Mouse (Mus musculus) activated CD4-positive, CD25-positive, alpha-beta regulatory T cell (primary cell): ENCODE results near the gene Chmp1a. TPM values are rescaled to one million over a fixed set of nuclear protein-coding genes. Genes with fewer than 3 reads are reported as not detected.

ENCODE experiments used
- polyA plus RNA-seq, 2 experiments: library from polyadenylated mRNA; unstranded; fragments of 100-300 nt; shearing (Covaris generic); gene quantifications; one replicate each; pipeline ENCODE4 v1.2.1; 2017

Gene Chmp1a
- polyA plus RNA-seq: 100 to 1,000 TPM; 163 to 192 TPM

DNA sequence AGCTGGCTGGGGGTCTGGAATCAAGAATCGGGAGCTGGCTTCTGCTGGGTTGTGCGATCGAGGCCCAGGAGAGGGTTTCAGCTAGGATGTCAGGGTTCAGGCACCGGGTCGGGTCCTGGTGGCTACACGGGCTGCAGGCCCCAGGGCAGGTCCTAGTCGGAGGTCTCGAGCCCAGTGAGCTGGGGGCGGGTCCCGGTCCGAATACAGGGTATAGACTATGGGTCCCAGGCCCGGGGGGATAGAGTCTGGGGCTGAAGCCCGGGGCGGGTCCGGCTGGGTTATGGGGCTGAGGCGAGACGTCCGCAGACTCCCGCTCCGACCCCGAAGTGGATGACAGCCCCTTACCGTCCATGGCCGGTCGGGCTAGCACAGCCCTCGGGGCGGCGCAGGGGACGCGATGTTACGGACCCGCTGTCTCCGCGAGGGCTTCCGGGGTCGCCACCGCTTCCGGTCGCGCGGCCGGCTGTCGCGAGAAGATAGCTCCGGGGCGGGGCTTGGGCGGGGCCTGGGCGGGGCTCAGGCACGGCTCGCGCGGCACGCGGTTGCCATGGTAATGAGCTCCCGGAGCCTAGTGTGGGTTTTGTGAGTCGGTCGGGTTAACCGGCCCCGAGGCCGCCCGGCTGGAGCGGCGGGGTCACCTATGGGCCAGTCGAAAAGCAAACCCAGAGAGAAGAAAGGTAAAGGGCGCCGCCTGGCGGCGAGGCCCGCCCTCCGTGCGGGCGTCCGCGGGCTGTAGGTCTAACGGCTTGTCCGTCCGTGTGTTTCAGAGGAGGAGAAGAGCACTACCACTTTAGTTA, at the start of gene Chmp1a, which contains the start of gene Spata33:
Gene Chmp1a (minus strand): TSS at position 443 of the 797 bp plus-strand sequence.
Gene Spata33 (plus strand): TSS at position 512 of the 797 bp plus-strand sequence.

DNA sequence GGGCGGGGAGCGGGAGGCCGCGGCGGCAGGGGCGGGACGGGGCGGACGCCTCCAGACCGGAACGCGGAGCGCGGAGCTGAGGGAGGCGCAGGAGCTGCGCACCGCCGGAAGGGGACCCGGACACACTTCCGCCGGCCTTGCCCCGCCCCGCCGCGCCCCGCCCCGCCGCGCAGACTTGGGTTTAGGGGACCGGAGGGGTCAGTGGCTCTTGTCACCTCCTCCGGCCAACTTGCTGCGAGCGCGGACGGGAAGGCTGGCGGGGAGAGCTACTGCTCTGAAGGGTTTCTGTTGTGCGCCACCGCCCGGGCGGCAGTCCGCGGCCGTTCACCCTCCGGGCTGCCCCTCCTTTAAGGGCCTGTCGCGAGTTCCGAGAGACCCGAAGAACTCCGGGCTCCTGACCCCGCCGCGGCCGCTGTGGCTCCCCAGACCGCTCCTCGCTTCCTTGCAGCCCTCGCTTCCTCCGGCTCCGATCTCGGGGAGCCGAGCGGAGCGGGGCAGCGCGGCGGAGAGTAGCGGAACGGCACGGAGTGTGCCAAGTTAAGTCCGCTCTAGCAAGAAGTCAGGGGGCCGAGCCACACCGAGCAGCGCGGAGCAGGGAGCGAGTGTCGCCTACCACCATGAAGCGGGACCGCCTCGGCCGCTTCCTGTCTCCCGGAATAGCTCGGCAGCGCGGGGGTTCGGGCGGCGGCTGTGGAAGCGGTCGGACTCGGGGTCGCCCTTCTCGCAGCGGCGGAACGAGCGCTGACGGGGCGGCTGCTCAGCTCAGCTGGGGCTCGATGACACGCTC, 41.7 kb upstream of the Chmp1a start, which contains the start of the genes Zfp276 and Vps9d1:
Gene Zfp276 (plus strand): TSS at position 97 of the 787 bp plus-strand sequence.
Gene Vps9d1 (minus strand): TSS at position 250 of the 787 bp plus-strand sequence.

DNA sequence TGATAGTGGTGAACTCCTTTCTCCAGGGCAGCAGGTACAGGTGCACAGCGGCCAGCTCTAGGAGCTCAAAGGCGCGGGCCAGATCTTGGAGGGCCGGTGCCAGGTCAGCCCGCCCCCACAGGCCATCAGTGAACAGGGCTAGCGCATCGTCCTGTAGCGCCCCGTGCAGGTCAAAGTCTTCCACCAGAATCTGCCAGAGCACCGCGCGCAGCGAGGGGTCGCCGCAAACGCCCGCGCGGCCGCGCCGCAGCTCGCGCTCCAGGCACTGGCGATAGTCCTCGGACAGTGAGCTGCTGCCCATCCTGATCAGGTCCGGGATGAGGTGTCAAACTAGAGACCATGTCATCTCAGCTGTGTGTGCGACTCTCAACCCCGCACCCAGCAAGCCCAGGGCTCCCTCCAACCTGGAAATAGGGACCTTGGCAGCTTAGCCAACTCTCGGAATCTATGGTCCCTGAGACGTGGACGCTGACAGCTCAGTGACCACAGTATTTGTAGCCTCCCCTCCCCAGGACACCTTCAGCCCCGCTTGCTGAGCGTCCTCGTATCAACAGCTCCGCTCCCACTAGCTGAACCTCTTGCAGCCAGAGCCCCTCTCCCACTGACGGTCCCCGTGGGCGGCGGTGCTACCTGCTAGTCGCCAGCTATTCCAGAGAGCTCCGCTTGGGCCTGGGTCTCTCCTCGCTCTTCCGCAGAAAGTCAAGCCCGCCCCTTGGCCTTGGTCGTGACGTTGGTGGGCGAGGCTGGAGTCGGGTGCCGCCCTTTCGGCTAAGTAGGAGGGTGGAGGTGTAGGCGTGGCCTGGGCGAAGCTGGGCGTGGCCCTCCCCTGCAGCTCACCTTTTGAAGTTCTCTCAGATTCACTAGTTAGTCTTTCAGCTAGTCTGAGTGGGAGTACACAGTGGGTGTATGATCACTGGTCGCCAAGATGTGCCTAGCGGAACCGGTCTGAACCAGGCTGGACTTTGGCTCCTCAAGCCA, 23.2 kb upstream of the Chmp1a start, which contains the start of gene Spata2l:
Gene Spata2l (minus strand): TSS at position 714 of the 978 bp plus-strand sequence.

DNA sequence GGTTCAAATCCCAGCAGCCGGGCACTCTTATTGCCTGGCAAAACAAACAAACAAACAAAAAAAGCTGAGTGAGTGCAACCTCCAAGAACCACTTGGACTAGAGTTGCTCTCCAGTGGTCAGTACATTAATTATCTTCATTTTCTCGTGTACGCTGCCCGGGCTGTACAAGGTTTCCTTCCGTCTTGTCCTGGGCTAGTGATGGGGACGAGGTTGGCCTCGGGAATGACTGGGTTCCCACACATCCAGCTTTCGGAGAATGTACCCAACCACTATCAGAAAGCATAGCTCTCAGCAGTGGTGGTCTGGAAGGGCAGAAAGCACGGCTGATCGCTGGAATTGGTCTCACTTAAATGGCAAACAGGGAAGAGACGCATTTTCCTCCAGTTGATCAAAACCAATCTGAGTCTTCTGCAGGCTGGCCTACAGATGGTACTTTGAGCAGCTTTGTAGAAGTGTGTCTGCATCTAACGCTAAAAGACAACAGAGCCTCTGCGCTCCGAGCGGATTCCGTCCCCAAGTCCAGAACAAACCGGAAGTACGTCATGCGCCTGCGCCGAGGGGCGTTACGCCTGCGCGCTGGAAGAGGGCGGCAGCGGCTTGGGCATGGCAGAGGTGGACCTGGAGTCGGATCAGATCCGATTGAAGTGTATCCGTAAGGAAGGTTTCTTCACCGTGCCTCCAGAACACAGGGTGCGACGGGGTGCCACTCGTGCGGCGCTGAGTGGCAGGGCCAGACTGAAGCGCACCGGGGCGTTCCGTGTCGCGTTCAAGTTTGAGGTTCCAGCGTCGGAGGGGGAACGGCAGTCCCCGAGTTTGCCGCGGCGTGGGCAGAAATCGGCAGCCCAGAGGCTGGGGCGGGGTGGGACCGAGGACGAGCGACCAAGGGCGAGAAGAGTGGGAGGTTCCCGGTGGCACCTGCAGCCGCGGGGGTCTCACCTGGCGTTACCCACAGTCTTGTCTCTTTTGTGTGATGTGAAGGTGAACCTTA, 12.0 kb upstream of the Chmp1a start, which contains the start of gene Cdk10:
Gene Cdk10 (plus strand): TSS at position 565 of the 989 bp plus-strand sequence.

DNA sequence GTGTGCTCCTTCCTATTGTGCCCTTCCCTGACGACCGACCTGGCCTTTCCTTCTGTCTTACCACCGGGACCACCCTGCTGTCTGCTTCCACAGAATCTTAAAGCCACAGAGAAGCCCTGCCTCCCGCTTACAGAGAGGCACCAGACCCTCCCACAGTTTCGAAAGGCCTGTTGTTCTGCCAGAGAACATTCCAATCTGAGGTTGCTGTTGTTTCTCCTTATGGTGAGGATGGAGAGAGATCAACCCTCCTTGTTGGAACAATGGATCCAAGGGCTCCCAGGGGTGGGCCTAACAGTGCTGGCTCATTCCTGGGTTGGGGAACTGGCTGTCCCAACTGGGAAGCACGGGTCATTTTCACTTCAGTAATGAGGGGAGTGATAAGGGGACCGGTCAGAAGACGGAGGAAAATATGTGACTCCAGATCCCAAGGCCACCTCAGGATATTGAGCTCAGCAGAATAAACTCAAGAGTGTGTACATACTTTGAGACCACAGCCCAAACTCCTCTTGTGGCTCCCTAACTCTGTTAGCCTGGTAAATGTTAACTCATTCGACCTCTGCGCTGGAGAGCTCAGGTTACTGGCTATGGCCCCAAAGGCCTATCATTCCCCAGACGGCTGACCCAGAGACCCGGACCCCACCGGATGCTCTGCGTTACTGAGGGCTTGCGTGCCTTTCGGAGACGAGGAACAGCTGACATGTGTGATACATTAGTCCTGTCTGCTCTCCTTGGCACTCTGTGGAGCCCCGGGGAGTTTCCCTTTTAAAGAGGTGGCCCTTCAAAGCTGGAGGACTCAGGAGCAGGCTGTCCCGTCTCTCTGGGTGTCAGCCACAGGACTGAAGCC, 26.8 kb downstream of the Chmp1a start, which contains the start of gene Dpep1:
Gene Dpep1 (plus strand): TSS at position 677 of the 844 bp plus-strand sequence.

DNA sequence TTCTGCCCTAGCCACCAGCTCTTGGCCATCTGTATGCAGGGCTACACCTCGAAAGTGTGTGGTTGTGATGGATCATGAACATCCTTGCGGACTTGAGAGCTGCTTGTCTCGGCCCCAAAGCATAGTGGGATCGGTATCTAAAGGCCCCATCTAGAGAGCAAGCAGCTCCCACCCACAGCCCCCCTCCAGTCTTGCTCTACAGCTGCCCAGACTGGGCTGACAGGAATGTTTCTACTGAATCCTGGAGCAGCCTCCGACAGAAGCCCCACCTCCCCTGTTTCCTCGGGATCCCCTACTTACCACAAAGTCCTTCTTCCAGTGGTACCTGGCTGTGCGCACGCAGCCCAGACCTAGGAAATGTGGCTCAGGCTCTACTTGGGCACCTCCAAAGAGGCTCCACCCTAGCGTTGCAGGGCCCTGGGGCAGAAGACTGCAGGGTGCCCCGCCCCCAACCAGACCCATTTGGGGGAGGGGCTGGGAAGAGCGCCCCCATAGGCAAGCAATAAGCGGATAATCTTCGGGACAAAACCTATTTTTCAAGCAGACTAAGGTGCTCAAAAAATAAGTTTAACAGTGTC, 54.6 kb downstream of the Chmp1a start, which contains the start of gene Sult5a1:
Gene Sult5a1 (minus strand): TSS at position 428 of the 578 bp plus-strand sequence.

Other genes with a start within 250 kb of the Chmp1a start
- 100 to 1,000 TPM; 215 to 236 TPM for gene Ankrd11, start 170.5 kb downstream of the Chmp1a start, polyA plus RNA-seq
- gene Spg7, start 149.8 kb downstream of the Chmp1a start, polyA plus RNA-seq: 10 to 100 TPM; 42.0 to 65.5 TPM
- 1,000 to 10,000 TPM in 1 of 2 experiments, 100 to 1,000 TPM in 1; 680 to 1,054 TPM for gene Rpl13, start 110.4 kb downstream of the Chmp1a start, polyA plus RNA-seq
- 1 to 10 TPM in 1 of 2 experiments, under 1 TPM in 1; 0.82 to 2.5 TPM for gene Cpne7, start 95.4 kb downstream of the Chmp1a start, polyA plus RNA-seq
- 1 to 10 TPM in 1 of 2 experiments, not detected in 1; 1.7 TPM for gene Sult5a1, start 54.4 kb downstream of the Chmp1a start, polyA plus RNA-seq
- gene Dpep1, start 26.5 kb downstream of the Chmp1a start, polyA plus RNA-seq: under 1 TPM in 1 of 2 experiments, not detected in 1; 0.07 TPM
- under 1 TPM in 1 of 2 experiments, not detected in 1; 0.69 TPM for gene Spata33, start 69 bp upstream of the Chmp1a start, polyA plus RNA-seq
- 10 to 100 TPM; 18.6 to 20.0 TPM for gene Cdk10, start 12.1 kb upstream of the Chmp1a start, polyA plus RNA-seq
- 10 to 100 TPM; 14.7 to 17.1 TPM for gene Spata2l, start 23.5 kb upstream of the Chmp1a start, polyA plus RNA-seq
- gene Zfp276, start 41.4 kb upstream of the Chmp1a start, polyA plus RNA-seq: 10 to 100 TPM; 25.1 to 28.7 TPM
- gene Vps9d1, start 41.6 kb upstream of the Chmp1a start, polyA plus RNA-seq: 10 to 100 TPM; 20.4 to 28.6 TPM
- gene Fanca, start 105.8 kb upstream of the Chmp1a start, polyA plus RNA-seq: 10 to 100 TPM in 1 of 2 experiments, 1 to 10 TPM in 1; 9.7 to 15.2 TPM
- gene Spire2, start 120.0 kb upstream of the Chmp1a start, polyA plus RNA-seq: under 1 TPM in 1 of 2 experiments, not detected in 1; 0.18 TPM
- 100 to 1,000 TPM; 241 to 246 TPM for gene Tcf25, start 161.0 kb upstream of the Chmp1a start, polyA plus RNA-seq
- gene Mc1r, start 194.3 kb upstream of the Chmp1a start, polyA plus RNA-seq: under 1 TPM; 0.13 to 0.18 TPM
- gene Tubb3, start 198.7 kb upstream of the Chmp1a start, polyA plus RNA-seq: under 1 TPM in 1 of 2 experiments, not detected in 1; 0.58 TPM
- gene Def8, start 210.8 kb upstream of the Chmp1a start, polyA plus RNA-seq: 10 to 100 TPM in 1 of 2 experiments, 1 to 10 TPM in 1; 8.8 to 13.3 TPM